Mouse (Mus musculus) testis, postnatal 14 days (tissue): ENCODE measurements around the gene Prpf8.
A peak's percentile ranks its signal among the peaks of the same experiment; 100 is the strongest.

Experiments
- DNase-seq: peaks from one replicate; pipeline ENCODE4 v3.0.0; 2021; ENCODE audit warnings: low spot score

Prpf8 gene

GRCm38 (mm10) chr11:75508162-75508561, 21.5 kb downstream of the Prpf8 start:
- no peak for DNase-seq

- no peak for DNase-seq
These were observed 22.3 kb downstream of the Prpf8 start for GRCm38 (mm10) chr11:75508904-75509303.

- peak; percentile 79 for DNase-seq
These were observed 23.4 kb downstream of the Prpf8 start, which contains the start of gene Rilp for GRCm38 (mm10) chr11:75509741-75510626. Gene Rilp, plus strand, starts transcription at chr11:75510094.

- peak; percentile 93 for DNase-seq
These were observed 24.0 kb downstream of the Prpf8 start for GRCm38 (mm10) chr11:75510627-75510993.

GRCm38 (mm10) chr11:75511213-75511612, 24.6 kb downstream of the Prpf8 start:
- DNase-seq, result peak; percentile 54

GRCm38 (mm10) chr11:75512301-75513018, 25.8 kb downstream of the Prpf8 start:
- no peak for DNase-seq

- no peak for DNase-seq
These were observed 26.7 kb downstream of the Prpf8 start, which contains the start of gene Scarf1 for GRCm38 (mm10) chr11:75513336-75513735. Gene Scarf1, plus strand, starts transcription at chr11:75513540.

GRCm38 (mm10) chr11:75515186-75515585, 28.6 kb downstream of the Prpf8 start:
- DNase-seq, result no peak

GRCm38 (mm10) chr11:75519834-75520633, 33.4 kb downstream of the Prpf8 start:
- DNase-seq, result no peak

GRCm38 (mm10) chr11:75521609-75522008, 35.0 kb downstream of the Prpf8 start:
- DNase-seq, result no peak

- DNase-seq, result no peak
These were observed 36.2 kb downstream of the Prpf8 start for GRCm38 (mm10) chr11:75522793-75523192.

- no peak for DNase-seq
These were observed 39.0 kb downstream of the Prpf8 start for GRCm38 (mm10) chr11:75525531-75526125.

- DNase-seq, result no peak
These were observed 40.3 kb downstream of the Prpf8 start for GRCm38 (mm10) chr11:75526943-75527342.

- no peak for DNase-seq
These were observed 43.2 kb downstream of the Prpf8 start for GRCm38 (mm10) chr11:75529771-75530170.

GRCm38 (mm10) chr11:75530325-75530724, 43.7 kb downstream of the Prpf8 start:
- peak; percentile 92 for DNase-seq

- no peak for DNase-seq
These were observed 44.3 kb downstream of the Prpf8 start for GRCm38 (mm10) chr11:75530845-75531373.

GRCm38 (mm10) chr11:75531469-75532242, 45.0 kb downstream of the Prpf8 start, which contains the start of gene Slc43a2:
Gene Slc43a2, plus strand, starts transcription at chr11:75531694.
- DNase-seq, result peak; percentile 99

GRCm38 (mm10) chr11:75532340-75533277, 46.0 kb downstream of the Prpf8 start:
- peak; percentile 61 for DNase-seq

- DNase-seq, result no peak
These were observed 46.8 kb downstream of the Prpf8 start for GRCm38 (mm10) chr11:75533314-75534015.
